Mouse (Mus musculus) neural tube, embryonic 11.5 days (tissue): Measurements from ENCODE around the gene Dnajc22. TPM values are rescaled to one million over a fixed set of nuclear protein-coding genes. Genes with fewer than 3 reads are reported as not detected.

Source experiments
- ATAC-seq: fragments of 200-750 bp; cut with Nextera tagmentation; 2 replicates; pipeline ENCODE4 v1.8.0; 2017; ENCODE audit warnings: moderate number of reproducible peaks, mild to moderate bottlenecking, moderate TSS enrichment, moderate library complexity; ENCODE audit not compliant: insufficient read depth, low FRiP score, low TSS enrichment
- DNase-seq: peaks from one replicate; pipeline ENCODE4 v3.0.0-alpha.2; 2015; ENCODE audit warnings: low spot score
- H3K27ac ChIP-seq: fragments of 300-500 bp; sonication (generic); 2 replicates; pipeline ENCODE4 v1.5.1; 2014; ENCODE audit warnings: low read depth, mild to moderate bottlenecking, low read length
- H3K27me3 ChIP-seq: fragments of 300-500 bp; sonication (generic); 2 replicates; pipeline ENCODE4 v1.6.1; 2014; ENCODE audit warnings: mild to moderate bottlenecking, low read length, mixed read lengths; ENCODE audit not compliant: control insufficient read depth, insufficient read depth
- H3K36me3 ChIP-seq: fragments of 300-500 bp; sonication (generic); 2 replicates; pipeline ENCODE4 v1.6.1; 2014; ENCODE audit warnings: mild to moderate bottlenecking, low read length, moderate library complexity, mixed read lengths; ENCODE audit not compliant: control insufficient read depth, insufficient read depth
- H3K4me1 ChIP-seq: fragments of 300-500 bp; sonication (generic); 2 replicates; pipeline ENCODE4 v1.6.1; 2014; ENCODE audit warnings: low read length, mixed read lengths; ENCODE audit not compliant: control insufficient read depth, insufficient read depth
- H3K4me2 ChIP-seq: fragments of 300-500 bp; sonication (generic); 2 replicates; pipeline ENCODE4 v1.6.1; 2014; ENCODE audit warnings: low read depth, mild to moderate bottlenecking, moderate library complexity
- H3K4me3 ChIP-seq: fragments of 300-500 bp; sonication (generic); 2 replicates; pipeline ENCODE4 v1.5.1; 2014; ENCODE audit warnings: low read depth, low read length
- H3K9ac ChIP-seq: fragments of 300-500 bp; sonication (generic); 2 replicates; pipeline ENCODE4 v1.6.1; 2014; ENCODE audit warnings: mild to moderate bottlenecking, low read length
- H3K9me3 ChIP-seq: fragments of 300-500 bp; sonication (generic); 2 replicates; pipeline ENCODE4 v1.6.1; 2016; ENCODE audit warnings: low read length; ENCODE audit not compliant: control insufficient read depth
- WGBS: fragments of 180-500 bp; shearing (Covaris S2); extraction: QIAGEN DNeasy Blood & Tissue Kit; methylation state at CpG from one replicate; pipeline ENCODE4 v1.1.7; 2014; 5-methylcytosine and 5-hydroxymethylcytosine counted together
- polyA plus RNA-seq: library from polyadenylated mRNA; unstranded; fragments of >200 nt; fragmentation: Nextera tagmentation; extraction: Ambion mirVana; gene quantifications from 2 replicates; pipeline ENCODE4 v1.2.1, GENCODE M21; 2014

Gene Dnajc22
- polyA plus RNA-seq, 1 experiment from 2014 or later, result 0.19 TPM

DNA sequence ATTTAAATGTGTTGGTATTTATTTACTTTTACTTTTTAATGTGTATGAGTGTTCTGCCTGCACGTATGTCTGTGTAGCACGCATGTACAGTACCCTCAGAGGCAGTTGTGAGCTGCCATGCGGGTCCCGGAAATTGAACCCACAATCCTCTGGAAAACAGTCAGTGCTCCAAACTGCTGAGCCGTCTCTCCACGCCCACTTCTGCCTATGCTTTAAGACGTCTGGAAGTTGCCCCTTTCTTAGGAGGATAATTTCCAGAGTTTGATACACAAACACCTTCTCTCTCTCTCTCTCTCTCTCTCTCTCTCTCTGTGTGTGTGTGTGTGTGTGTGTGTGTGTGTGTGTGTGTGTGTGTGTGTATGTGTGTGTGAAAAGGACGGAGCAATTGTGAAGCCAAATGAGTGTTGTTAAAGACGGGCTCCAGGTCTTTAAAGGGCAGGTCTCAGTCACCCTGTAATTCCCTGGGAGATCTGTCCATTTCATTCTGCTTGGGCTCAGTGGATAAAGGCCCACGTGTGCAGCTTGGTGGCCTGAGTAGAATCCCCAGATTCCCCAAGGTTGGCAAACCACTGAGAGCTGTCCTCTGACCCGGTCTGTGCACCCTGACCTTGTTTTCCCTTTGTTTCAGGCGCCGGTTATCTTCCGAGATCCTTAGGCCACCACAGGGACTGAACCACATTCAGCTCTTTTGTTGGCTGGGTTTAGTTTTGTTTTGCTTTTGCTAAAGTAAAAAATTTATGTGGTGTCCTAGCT lies 21.5 kb downstream of the Dnajc22 start:
- no peak overlapping the region for H3K4me2 ChIP-seq
- H3K27me3 ChIP-seq, result 0 out of 2 replicates have a peak, but pooled peaks cover 2% of the 10 kb centered on the region
- H3K4me3 ChIP-seq, result no peak overlapping the region
- no peak overlapping the region for H3K9ac ChIP-seq
- no peaks in the 10 kb centered on the region for H3K9me3 ChIP-seq
- no peaks in the 10 kb centered on the region for H3K36me3 ChIP-seq
- DNase-seq (no peak), ATAC-seq (no peak)
- no peaks in the 10 kb centered on the region for H3K4me1 ChIP-seq
- no peak overlapping the region for H3K27ac ChIP-seq
- 53% methylated on average over 14 of the region's 14 CpGs for WGBS

DNA sequence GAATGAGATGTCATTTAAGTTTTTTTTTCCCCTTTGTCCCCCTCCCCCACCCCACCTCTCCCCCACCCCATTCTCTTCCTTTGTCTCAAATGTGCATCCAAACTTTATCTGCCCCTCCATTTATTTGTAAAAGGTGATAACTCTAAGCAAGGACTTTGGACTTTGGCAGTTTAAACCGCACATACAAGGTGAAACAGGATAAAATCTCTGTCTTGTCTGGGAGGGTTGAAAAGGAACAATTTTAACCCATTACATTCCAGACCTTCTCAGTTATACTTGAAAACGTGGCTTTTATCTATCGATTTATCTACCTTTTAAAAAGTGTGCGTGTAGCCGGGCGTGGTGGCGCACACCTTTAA lies 22.1 kb downstream of the Dnajc22 start:
- ATAC-seq, result no peak
- Histone ChIP-seq H3K27me3 (no peaks in the 10 kb centered on the region), H3K27ac (no peak overlapping the region), H3K9ac (no peak overlapping the region), H3K9me3 (no peaks in the 10 kb centered on the region), H3K4me2 (no peak overlapping the region), H3K4me1 (no peaks in the 10 kb centered on the region), H3K4me3 (no peak overlapping the region), H3K36me3 (no peaks in the 10 kb centered on the region)
- DNase-seq, result no peak
- WGBS, result 87% methylated on average over 7 of the region's 7 CpGs

DNA sequence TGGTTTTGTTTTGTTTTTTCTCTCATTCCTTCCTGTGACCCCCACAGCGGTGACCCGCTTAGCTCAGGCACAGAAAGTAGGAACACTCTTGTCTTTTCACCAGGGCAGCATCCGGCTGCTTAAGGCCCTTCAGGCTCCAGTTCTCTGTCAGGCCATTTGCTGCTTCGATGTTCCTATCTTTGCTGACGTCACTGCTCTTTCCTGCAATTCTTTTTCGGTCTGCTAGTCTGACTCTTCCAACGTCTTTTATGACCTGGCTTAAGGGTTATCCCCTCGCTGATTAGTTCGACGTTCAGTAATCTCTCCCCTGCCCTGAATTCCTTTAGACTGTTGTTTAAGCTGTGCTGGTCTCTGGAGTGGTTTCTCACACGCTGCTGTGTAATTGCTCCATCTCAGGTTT lies 23.6 kb downstream of the Dnajc22 start:
- H3K27me3 ChIP-seq, result no peaks in the 10 kb centered on the region
- H3K4me3 ChIP-seq, result no peak overlapping the region
- WGBS, result 53% methylated on average over 11 of the region's 11 CpGs
- no peaks in the 10 kb centered on the region for H3K9me3 ChIP-seq
- H3K36me3 ChIP-seq, result no peaks in the 10 kb centered on the region
- no peak overlapping the region for H3K9ac ChIP-seq
- no peak overlapping the region for H3K4me2 ChIP-seq
- no peak overlapping the region for H3K27ac ChIP-seq
- no peak for DNase-seq
- no peaks in the 10 kb centered on the region for H3K4me1 ChIP-seq
- no peak for ATAC-seq

DNA sequence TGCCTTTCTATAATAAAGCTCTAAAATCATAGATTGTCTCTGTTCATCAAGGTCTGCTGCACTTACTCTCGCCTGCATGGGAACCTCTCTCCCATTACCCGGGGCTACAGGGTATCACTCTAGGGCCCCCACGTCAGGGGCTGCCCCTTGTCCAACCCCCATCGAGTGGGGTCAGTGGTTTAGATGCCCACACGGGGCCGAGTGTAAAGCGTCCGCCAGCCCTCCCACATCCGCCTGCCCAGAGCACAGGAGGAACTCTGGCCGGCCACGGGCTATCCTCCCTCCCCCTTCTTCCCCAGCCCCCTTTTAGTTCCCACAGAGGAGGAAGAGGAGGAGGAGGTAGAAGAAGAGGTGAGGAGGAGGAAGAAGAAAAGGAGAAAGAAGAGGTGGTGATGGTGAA lies 27.8 kb downstream of the Dnajc22 start:
- Histone ChIP-seq H3K4me1 (no peaks in the 10 kb centered on the region), H3K36me3 (no peaks in the 10 kb centered on the region), H3K9me3 (no peaks in the 10 kb centered on the region), H3K9ac (no peak overlapping the region), H3K27ac (no peak overlapping the region), H3K4me2 (no peak overlapping the region), H3K27me3 (no peaks in the 10 kb centered on the region), H3K4me3 (no peak overlapping the region)
- WGBS, result 15% methylated on average over 11 of the region's 11 CpGs
- ATAC-seq, result no peak
- DNase-seq, result no peak

DNA sequence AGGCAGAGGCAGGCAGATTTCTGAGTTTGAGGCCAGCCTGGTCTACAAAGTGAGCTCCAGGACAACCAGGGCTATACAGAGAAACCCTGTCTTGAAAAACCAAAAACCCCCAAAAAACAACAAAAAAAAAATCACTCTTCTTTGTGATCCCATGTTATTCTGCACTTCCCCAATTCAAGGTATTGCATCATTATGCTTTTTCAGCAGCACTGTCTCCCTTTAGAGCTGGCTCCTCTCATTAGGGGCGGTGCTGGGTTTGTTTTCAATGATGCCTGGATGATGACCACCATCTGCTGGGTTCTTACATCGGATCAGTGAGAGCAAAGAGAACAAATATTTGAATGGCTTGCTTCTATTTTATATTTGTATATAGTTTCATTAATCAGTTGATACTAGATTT lies 29.7 kb downstream of the Dnajc22 start:
- DNase-seq, result no peak
- no peak for ATAC-seq

DNA sequence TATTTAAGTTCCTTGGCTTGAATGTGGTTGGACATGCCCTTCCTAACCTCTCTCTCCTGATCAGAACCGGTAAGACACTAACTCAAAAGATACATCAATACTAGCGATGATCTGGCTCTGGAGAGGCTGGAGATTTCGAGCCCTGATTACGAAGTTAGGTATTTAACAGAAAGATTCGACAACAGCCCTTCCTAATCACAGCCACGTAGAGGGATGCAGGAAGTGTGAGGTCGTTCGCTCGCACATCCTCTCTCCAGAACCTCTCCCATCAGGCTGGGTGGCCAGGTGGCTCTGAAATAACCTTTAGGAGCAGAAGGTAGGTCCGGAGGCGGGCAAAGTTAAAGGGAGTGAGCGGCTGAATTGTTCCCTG lies 32.7 kb downstream of the Dnajc22 start, which contains the start of gene Spats2:
TSS of gene Spats2 (plus strand) at position 206 of the 370 bp plus-strand sequence.
- H3K36me3 ChIP-seq, result no peaks in the 10 kb centered on the region
- H3K4me2 ChIP-seq, result peak within 1 kb of the TSS; percentile 68
- WGBS, result 2% methylated on average over 12 of the region's 12 CpGs
- peak within 1 kb of the TSS; percentile 80 for H3K4me3 ChIP-seq
- no peak for DNase-seq
- H3K27me3 ChIP-seq, result no peaks in the 10 kb centered on the region
- ATAC-seq, result no peak
- H3K9ac ChIP-seq, result peak within 1 kb of the TSS; percentile 83
- peaks cover 11% of the 10 kb centered on the region; the same call in 1 of the 2 replicates for H3K4me1 ChIP-seq
- peak within 1 kb of the TSS; percentile 96 for H3K27ac ChIP-seq
- no peaks in the 10 kb centered on the region for H3K9me3 ChIP-seq

More for the DNA sequence above, 29.7 kb downstream of the Dnajc22 start:
- peaks cover 2% of the 10 kb centered on the region; the same call in 1 of the 2 replicates for H3K4me1 ChIP-seq
- H3K36me3 ChIP-seq, result no peaks in the 10 kb centered on the region
- H3K27ac ChIP-seq, result no peak overlapping the region
- no peaks in the 10 kb centered on the region for H3K27me3 ChIP-seq
- WGBS, result 74% methylated on average over 2 of the region's 2 CpGs
- no peak overlapping the region for H3K4me3 ChIP-seq
- no peaks in the 10 kb centered on the region for H3K9me3 ChIP-seq
- H3K9ac ChIP-seq, result no peak overlapping the region
- no peak overlapping the region for H3K4me2 ChIP-seq

DNA sequence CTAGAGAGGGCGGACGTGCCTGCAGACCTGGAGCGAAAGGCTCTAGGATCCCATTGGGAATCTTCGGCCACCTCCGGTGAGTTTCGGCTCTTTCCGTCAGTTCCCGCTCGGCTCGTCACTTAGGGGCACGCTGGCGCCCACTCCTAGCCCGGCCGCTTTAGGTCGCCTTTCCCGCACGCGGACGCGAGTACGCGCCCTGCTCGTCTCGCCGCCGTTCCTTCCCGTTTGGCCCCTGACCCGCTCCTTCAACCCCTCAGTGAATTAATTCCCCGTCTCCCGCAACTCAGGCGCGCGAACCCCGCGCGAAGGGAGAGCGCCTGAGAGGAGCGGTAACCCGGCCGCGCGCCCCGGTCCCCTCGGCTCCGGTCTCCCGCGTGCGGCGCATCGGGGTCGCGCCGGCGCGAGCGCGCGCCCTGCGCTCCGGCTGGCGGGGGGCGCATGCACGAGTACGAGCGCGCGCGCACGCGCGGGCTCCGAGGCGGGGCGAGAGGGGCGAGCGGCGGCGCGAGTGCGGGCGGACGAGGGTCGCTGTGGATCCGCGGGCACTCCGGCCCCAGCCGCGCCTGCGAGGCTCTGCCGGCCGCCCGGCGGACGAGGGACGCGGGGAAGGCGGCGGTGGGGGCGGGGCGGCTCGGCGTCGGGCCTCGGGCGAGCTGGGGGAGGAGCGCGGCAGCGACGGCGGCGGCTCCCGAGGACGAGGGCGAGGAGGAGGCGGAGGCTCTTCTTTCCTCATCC lies 33.3 kb downstream of the Dnajc22 start:
- H3K27ac ChIP-seq, result peak overlapping the region; percentile 96
- ATAC-seq (peak; percentile 90), DNase-seq (peak; percentile 95)
- peak overlapping the region; percentile 80 for H3K4me3 ChIP-seq
- no peaks in the 10 kb centered on the region for H3K27me3 ChIP-seq
- no peaks in the 10 kb centered on the region for H3K9me3 ChIP-seq
- H3K9ac ChIP-seq, result peak overlapping the region; percentile 83
- under 1% methylated on average over 96 of the region's 115 CpGs for WGBS
- peaks cover 11% of the 10 kb centered on the region; the same call in 1 of the 2 replicates for H3K4me1 ChIP-seq
- H3K4me2 ChIP-seq, result peak overlapping the region; percentile 68
- H3K36me3 ChIP-seq, result no peaks in the 10 kb centered on the region

DNA sequence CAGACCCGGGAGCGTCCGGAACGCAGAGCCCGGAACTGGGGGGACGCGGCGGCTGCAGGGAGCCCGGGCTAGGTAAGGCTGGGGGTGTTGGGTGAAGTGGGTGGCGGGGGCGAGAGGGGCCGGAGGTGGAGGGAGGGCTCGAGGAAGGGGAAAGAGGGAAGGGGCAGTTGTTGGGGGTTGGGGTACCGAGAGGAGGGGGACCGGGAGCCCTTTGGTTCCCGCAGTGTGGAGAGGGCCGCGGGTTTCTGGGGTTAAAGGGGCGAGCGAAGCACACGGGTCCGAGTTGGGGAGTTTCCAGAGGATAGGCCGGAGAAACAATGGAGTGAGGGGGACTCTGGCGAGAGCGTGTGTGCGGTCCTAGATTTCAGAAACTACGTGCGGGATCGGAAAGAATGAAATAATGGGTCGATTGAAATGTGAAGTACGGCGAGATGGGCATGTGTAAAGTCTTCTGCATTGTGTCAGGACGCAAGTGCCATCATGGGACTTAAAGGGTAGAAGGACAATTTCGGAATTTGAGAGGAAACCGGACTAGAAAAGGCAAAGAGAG lies 33.9 kb downstream of the Dnajc22 start:
- Histone ChIP-seq H3K4me2 (peak overlapping the region; percentile 68), H3K9ac (peak overlapping the region; percentile 83), H3K27me3 (no peaks in the 10 kb centered on the region), H3K36me3 (no peaks in the 10 kb centered on the region), H3K4me3 (peak overlapping the region; percentile 80), H3K27ac (peak overlapping the region; percentile 96), H3K9me3 (no peaks in the 10 kb centered on the region), H3K4me1 (peaks cover 11% of the 10 kb centered on the region; the same call in 1 of the 2 replicates)
- WGBS, result under 1% methylated on average over 30 of the region's 35 CpGs
- ATAC-seq (peak; percentile 13; the same call in 1 of the 2 replicates), DNase-seq (peak; percentile 60)
